Comparison of ENCODE assay signal across 10 mouse cellular contexts in genomic region chr7:121085500-121085899, GRCm38 (mm10). TPM values are rescaled to one million over a fixed set of nuclear protein-coding genes. Genes with fewer than 3 reads are reported as not detected.
DNase-seq lines count a peak whose midpoint lies in the region; ATAC-seq lines count a peak whose summit lies in the region.
"Had no signal": no experiment of that assay in that cellular context is flagged by ENCODE, and none has a peak within 500 bp of the region (broad histone marks: within the 10 kb centered on the region; RNA-seq: fewer than 3 reads in every experiment).

No protein-coding gene starts in this region.

- H3K36me3 ChIP-seq in heart, embryonic 14.5 days (ENCODE audit: control insufficient read depth, insufficient read depth, low read length) = no peaks in the 10 kb centered on the region
- no peaks in the 10 kb centered on the region for H3K36me3 ChIP-seq in midbrain, embryonic 15.5 days (replicated peaks)
- H3K36me3 ChIP-seq: liver, embryonic 15.5 days had no signal

- H3K27ac ChIP-seq in heart, embryonic 14.5 days (replicated peaks in 1 of 2; ENCODE audit: control insufficient read depth in 1 of 2, insufficient read depth in 1 of 2, low read depth in 2 of 2, low read length in 2 of 2) = peak overlapping the region; percentile 58 to 64
- H3K27ac ChIP-seq in midbrain, embryonic 15.5 days = no peak overlapping the region
- H3K27ac ChIP-seq: liver, embryonic 15.5 days had no signal

- peak; percentile 72; the same call in 1 of the 2 replicates for ATAC-seq in heart, embryonic 14.5 days (ENCODE audit: insufficient number of reproducible peaks, insufficient read depth, low FRiP score, low read depth)
- ATAC-seq in midbrain, embryonic 15.5 days (replicated peaks) = peak; percentile 24; the same call in 1 of the 2 replicates
- ATAC-seq in monocyte, adult 5-6 weeks (replicated peaks; ENCODE audit: insufficient number of reproducible peaks, low FRiP score, low TSS enrichment, poor library complexity, severe bottlenecking) = no peak

- no peaks in the 10 kb centered on the region for H3K27me3 ChIP-seq in heart, embryonic 14.5 days (ENCODE audit: control insufficient read depth, insufficient read depth, low read length)
- H3K27me3 ChIP-seq in midbrain, embryonic 15.5 days (replicated peaks) = no peaks in the 10 kb centered on the region

- peak overlapping the region; percentile 28 for H3K4me2 ChIP-seq in heart, embryonic 14.5 days (ENCODE audit: low read length)
- no peak overlapping the region for H3K4me2 ChIP-seq in midbrain, embryonic 15.5 days
- H3K4me2 ChIP-seq: liver, embryonic 15.5 days had no signal

- intact Hi-C loops in left cerebral cortex, postnatal 4 days (cut with DNase I) = loop anchor here (10.0 kb wide), 1 partner anchor 549 kb away; no protein-coding TSS in a partner anchor
- intact Hi-C loops in left cerebral cortex, postnatal 10 days (cut with DNase I) = no loop called here

- DNase-seq in left cerebral cortex, postnatal 4 days = peak; percentile 48
- DNase-seq in left cerebral cortex, postnatal 10 days (ENCODE audit: extremely low spot score in 1 of 2, low spot score in 2 of 2) = no peak
- peak; percentile 18 for DNase-seq in fibroblast of lung, adult 2 months (ENCODE audit: low read depth)
- no peak for DNase-seq in left cerebral cortex, adult 18-20 months (ENCODE audit: low spot score in 2 of 2)
- DNase-seq in cerebellum, adult 11 months = no peak
- DNase-seq: kidney, postnatal 36 days had no signal

- H3K9me3 ChIP-seq in heart, embryonic 14.5 days (ENCODE audit: control insufficient read depth, low read length) = no peaks in the 10 kb centered on the region
- H3K9me3 ChIP-seq in midbrain, embryonic 15.5 days = no peaks in the 10 kb centered on the region
- H3K9me3 ChIP-seq: liver, embryonic 15.5 days had no signal

- peaks cover 14 to 31% of the 10 kb centered on the region in 2 experiments for H3K4me1 ChIP-seq in heart, embryonic 14.5 days (ENCODE audit: control insufficient read depth in 2 of 2, insufficient read depth in 2 of 2, low read length in 2 of 2)
- H3K4me1 ChIP-seq in midbrain, embryonic 15.5 days = peaks cover 3% of the 10 kb centered on the region; the same call in 1 of the 2 replicates
- H3K4me1 ChIP-seq: liver, embryonic 15.5 days had no signal

- no peak overlapping the region for H3K4me3 ChIP-seq in heart, embryonic 14.5 days (ENCODE audit: control insufficient read depth in 1 of 2, insufficient read depth in 1 of 2, low read depth in 1 of 2, low read length in 2 of 2)
- H3K4me3 ChIP-seq in midbrain, embryonic 15.5 days = no peak overlapping the region
- H3K4me3 ChIP-seq: liver, embryonic 15.5 days had no signal

- H3K9ac ChIP-seq in heart, embryonic 14.5 days (ENCODE audit: low read length) = peak overlapping the region; percentile 32; the same call in 1 of the 2 replicates
- H3K9ac ChIP-seq in midbrain, embryonic 15.5 days = no peak overlapping the region
- H3K9ac ChIP-seq: liver, embryonic 15.5 days had no signal

- 5% methylated on average over 4 of the region's 4 CpGs for WGBS in heart, embryonic 14.5 days
- WGBS in midbrain, embryonic 15.5 days = 17% methylated on average over 4 of the region's 4 CpGs

RNA-seq across cellular contexts. Expression of gene Otoa, which starts 4.0 kb away (rescaled TPM):
- total RNA-seq in left cerebral cortex, postnatal 4 days (2021) = under 1 TPM; 0.58 to 0.74 TPM
- total RNA-seq in left cerebral cortex, postnatal 10 days (2021) = under 1 TPM; 0.36 to 0.41 TPM
- polyA plus RNA-seq in heart, embryonic 14.5 days (2014; fragmentation: Nextera tagmentation; extraction: Ambion mirVana) = 0.09 and 0.22 TPM in 2 replicates
- polyA plus RNA-seq in midbrain, embryonic 15.5 days (2015; fragmentation: Nextera tagmentation; extraction: Ambion mirVana) = 0.09 and 0.35 TPM in 2 replicates
- total RNA-seq in monocyte, adult 5-6 weeks (2017) = 0.29 TPM in 1 of 3 replicates, not detected in the others
- under 1 TPM; 0.19 to 0.49 TPM for total RNA-seq in left cerebral cortex, adult 18-20 months (2021)

RNA-seq across cellular contexts. Expression of gene Igsf6, which starts 11.1 kb away (rescaled TPM):
- total RNA-seq in left cerebral cortex, postnatal 4 days (2021) = under 1 TPM; 0.26 to 0.28 TPM
- total RNA-seq in left cerebral cortex, postnatal 10 days (2021) = under 1 TPM in 1 of 2 experiments, not detected in 1; 0.16 TPM
- 1.4 and 1.5 TPM in 2 replicates for polyA plus RNA-seq in heart, embryonic 14.5 days (2014; fragmentation: Nextera tagmentation; extraction: Ambion mirVana)
- polyA plus RNA-seq in midbrain, embryonic 15.5 days (2015; fragmentation: Nextera tagmentation; extraction: Ambion mirVana) = 1.1 and 1.3 TPM in 2 replicates
- 245 to 446 TPM (median 387 TPM) in 3 replicates for total RNA-seq in monocyte, adult 5-6 weeks (2017)
- under 1 TPM; 0.33 to 0.45 TPM for total RNA-seq in left cerebral cortex, adult 18-20 months (2021)

RNA-seq across cellular contexts. Expression of gene Mettl9, which starts 51.3 kb away (rescaled TPM):
- total RNA-seq in left cerebral cortex, postnatal 4 days (2021) = 100 to 1,000 TPM; 113 to 139 TPM
- 10 to 100 TPM; 85.4 to 96.1 TPM for total RNA-seq in left cerebral cortex, postnatal 10 days (2021)
- polyA plus RNA-seq in heart, embryonic 14.5 days (2014; fragmentation: Nextera tagmentation; extraction: Ambion mirVana) = 113 TPM in 2 replicates
- polyA plus RNA-seq in midbrain, embryonic 15.5 days (2015; fragmentation: Nextera tagmentation; extraction: Ambion mirVana) = 184 and 186 TPM in 2 replicates
- total RNA-seq in monocyte, adult 5-6 weeks (2017) = 45.0 to 54.5 TPM (median 52.3 TPM) in 3 replicates
- 100 to 1,000 TPM in 1 of 2 experiments, 10 to 100 TPM in 1; 97.5 to 106 TPM for total RNA-seq in left cerebral cortex, adult 18-20 months (2021)

Comparison
In these comparisons a context has a peak if more than half of its experiments do, and no peak if none do; other contexts are left out.
1. DNase-seq: peak in left cerebral cortex, postnatal 4 days (single experiment) and fibroblast of lung, adult 2 months (single experiment); none in left cerebral cortex, postnatal 10 days (0 of 2), left cerebral cortex, adult 18-20 months (0 of 2) and cerebellum, adult 11 months (single experiment).
2. RNA of gene Igsf6, which starts 11.1 kb away (total RNA-seq): 245 to 446 TPM in monocyte, adult 5-6 weeks; 0.33 to 0.45 TPM in left cerebral cortex, adult 18-20 months, 0.26 to 0.28 TPM in left cerebral cortex, postnatal 4 days and 0.16 TPM in left cerebral cortex, postnatal 10 days; every median in the first group is over 100 times any median in the second.